Mouse (Mus musculus): ENCODE measurements around the gene Grhl1. TPM values are rescaled to one million over a fixed set of nuclear protein-coding genes. Genes with fewer than 3 reads are reported as not detected.

The Grhl1 gene
- polyA plus RNA-seq, 1 experiment, result 0.79 TPM

- TF ChIP-seq GATA1 (IDR thresholded peaks at IDR 0.05; ENCODE audit: low read length), result no peak
Observed at GRCm38 (mm10) chr12:24654065-24654862, 82.2 kb downstream of the Grhl1 start.

- no peak for TF ChIP-seq GATA1 (IDR thresholded peaks at IDR 0.05; ENCODE audit: low read length)
Observed at GRCm38 (mm10) chr12:24656436-24656835, 84.4 kb downstream of the Grhl1 start.

DNA sequence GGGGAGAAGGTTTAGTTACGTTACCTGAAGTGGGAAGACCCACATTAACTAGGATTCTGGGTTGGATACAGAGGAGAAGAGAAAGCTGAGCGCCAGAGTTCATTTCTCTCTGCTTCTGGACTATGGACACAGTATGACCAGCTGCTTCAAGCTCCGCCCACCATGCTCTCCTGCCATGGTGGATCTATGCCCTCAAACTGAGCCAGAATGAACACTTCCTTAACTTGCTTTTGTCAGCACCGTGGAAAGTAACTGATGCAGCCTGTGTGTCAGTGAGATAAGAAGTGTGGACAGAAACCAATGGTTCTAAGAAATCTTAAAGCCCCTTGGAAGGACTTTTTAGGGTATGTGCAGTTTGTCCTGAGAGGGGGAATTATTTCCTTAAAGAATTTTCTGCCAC lies 86.9 kb downstream of the Grhl1 start:
- no peak for TF ChIP-seq GATA1 (IDR thresholded peaks at IDR 0.05; ENCODE audit: low read length)

GRCm38 (mm10) chr12:24659923-24660322 lies 87.8 kb downstream of the Grhl1 start:
- TF ChIP-seq GATA1 (IDR thresholded peaks at IDR 0.05; ENCODE audit: low read length), result no peak

GRCm38 (mm10) chr12:24661100-24661499 lies 89.0 kb downstream of the Grhl1 start:
- no peak for TF ChIP-seq GATA1 (IDR thresholded peaks at IDR 0.05; ENCODE audit: low read length)

DNA sequence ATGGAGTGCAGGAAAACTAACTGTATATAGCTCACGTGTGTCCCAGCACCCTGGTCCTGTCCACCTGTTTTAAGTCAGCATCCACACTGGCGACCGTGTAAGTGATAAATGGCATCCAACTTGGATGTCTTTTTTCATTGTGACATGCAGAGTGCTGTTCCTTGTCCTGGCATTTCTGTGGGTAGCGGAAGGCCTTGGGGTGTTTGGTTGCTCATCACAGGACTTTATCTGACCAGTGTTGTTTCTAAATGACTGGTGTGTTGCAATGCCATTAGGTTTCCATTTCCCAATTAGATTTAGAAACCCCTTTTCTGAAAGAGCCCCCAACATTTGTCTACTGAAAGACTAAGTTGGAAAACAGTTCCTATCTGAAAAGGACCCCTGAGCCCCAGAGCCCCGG lies 90.0 kb downstream of the Grhl1 start:
- no peak for TF ChIP-seq GATA1 (IDR thresholded peaks at IDR 0.05; ENCODE audit: low read length)

Other genes with a start within 250 kb of the Grhl1 start
- gene Taf1b, start 73.9 kb upstream of the Grhl1 start, polyA plus RNA-seq (2012), result 1.7 and 2.0 TPM in 2 replicates
- 7.6 and 8.4 TPM in 2 replicates for gene Klf11, start 79.0 kb downstream of the Grhl1 start, polyA plus RNA-seq (2012)
- gene Cys1, start 109.5 kb downstream of the Grhl1 start, polyA plus RNA-seq (2012), result not detected in 2 replicates
- gene Rrm2, start 136.0 kb downstream of the Grhl1 start, polyA plus RNA-seq (2012), result 319 and 370 TPM in 2 replicates

Data from G1E-ER4 (cell line).